Mouse (Mus musculus): ENCODE measurements around the gene Map3k4. TPM values are rescaled to one million over a fixed set of nuclear protein-coding genes. Genes with fewer than 3 reads are reported as not detected.

The Map3k4 gene
- polyA plus RNA-seq (2012; ENCODE audit: low replicate concordance): 49.0 and 158 TPM in 2 replicates

GRCm38 (mm10) chr17:12318663-12319201, at the start of gene Map3k4:
TSS of gene Map3k4 (minus strand) at chr17:12318796.

Other genes starting within 250 kb of the Map3k4 start
- 4.5 and 9.3 TPM in 2 replicates for gene Agpat4, start 200.1 kb downstream of the Map3k4 start, polyA plus RNA-seq (2012; ENCODE audit: low replicate concordance)
- gene Plg, start 59.8 kb upstream of the Map3k4 start, polyA plus RNA-seq (2012; ENCODE audit: low replicate concordance): 0.12 TPM in 1 of 2 replicates, not detected in the other
- 0.36 and 1.2 TPM in 2 replicates for gene Slc22a3, start 188.9 kb upstream of the Map3k4 start, polyA plus RNA-seq (2012; ENCODE audit: low replicate concordance)